Mouse (Mus musculus) hindbrain, embryonic 15.5 days (tissue): ENCODE results near the gene Hoxb8. TPM values are rescaled to one million over a fixed set of nuclear protein-coding genes. Genes with fewer than 3 reads are reported as not detected.

ENCODE experiments used
- ATAC-seq: fragments of 200-750 bp; cut with Nextera tagmentation; 2 replicates; pipeline ENCODE4 v1.8.0; 2017; ENCODE audit warnings: low read depth, moderate number of reproducible peaks, moderate TSS enrichment; ENCODE audit not compliant: low FRiP score
- H3K27ac ChIP-seq: fragments of 300-500 bp; sonication (generic); replicated peaks from 2 replicates; pipeline ENCODE4 v1.5.1; 2015; ENCODE audit warnings: mild to moderate bottlenecking, inconsistent platforms
- H3K27me3 ChIP-seq: fragments of 300-500 bp; sonication (generic); 2 replicates; pipeline ENCODE4 v1.6.1; 2015; ENCODE audit warnings: control low read depth, inconsistent platforms
- H3K36me3 ChIP-seq: fragments of 300-500 bp; sonication (generic); 2 replicates; pipeline ENCODE4 v1.6.1; 2015; ENCODE audit warnings: control low read depth, inconsistent platforms
- H3K4me1 ChIP-seq: fragments of 300-500 bp; sonication (generic); replicated peaks from 2 replicates; pipeline ENCODE4 v1.6.1; 2015; ENCODE audit warnings: control low read depth, inconsistent platforms
- H3K4me2 ChIP-seq: fragments of 300-500 bp; sonication (generic); 2 replicates; pipeline ENCODE4 v1.6.1; 2015; ENCODE audit warnings: moderate library complexity, mild to moderate bottlenecking, inconsistent platforms
- H3K4me3 ChIP-seq: fragments of 300-500 bp; sonication (generic); 2 replicates; pipeline ENCODE4 v1.5.1; 2015; ENCODE audit warnings: mild to moderate bottlenecking, inconsistent platforms
- H3K9ac ChIP-seq: fragments of 300-500 bp; sonication (generic); 2 replicates; pipeline ENCODE4 v1.6.1; 2015; ENCODE audit warnings: inconsistent platforms
- H3K9me3 ChIP-seq: fragments of 300-500 bp; sonication (generic); 2 replicates; pipeline ENCODE4 v1.6.1; 2016; ENCODE audit warnings: control low read depth, inconsistent platforms
- WGBS: fragments of 180-500 bp; shearing (Covaris S2); methylation state at CpG from one replicate; pipeline ENCODE4 v1.1.7; 2015; 5-methylcytosine and 5-hydroxymethylcytosine counted together
- polyA plus RNA-seq: library from polyadenylated mRNA; unstranded; fragments of >200 nt; fragmentation: Nextera tagmentation; extraction: Ambion mirVana; gene quantifications from 2 replicates; pipeline ENCODE4 v1.2.1, GENCODE M21; 2015

Gene Hoxb8
- polyA plus RNA-seq, 1 experiment from 2014 or later = 26.1 TPM

DNA sequence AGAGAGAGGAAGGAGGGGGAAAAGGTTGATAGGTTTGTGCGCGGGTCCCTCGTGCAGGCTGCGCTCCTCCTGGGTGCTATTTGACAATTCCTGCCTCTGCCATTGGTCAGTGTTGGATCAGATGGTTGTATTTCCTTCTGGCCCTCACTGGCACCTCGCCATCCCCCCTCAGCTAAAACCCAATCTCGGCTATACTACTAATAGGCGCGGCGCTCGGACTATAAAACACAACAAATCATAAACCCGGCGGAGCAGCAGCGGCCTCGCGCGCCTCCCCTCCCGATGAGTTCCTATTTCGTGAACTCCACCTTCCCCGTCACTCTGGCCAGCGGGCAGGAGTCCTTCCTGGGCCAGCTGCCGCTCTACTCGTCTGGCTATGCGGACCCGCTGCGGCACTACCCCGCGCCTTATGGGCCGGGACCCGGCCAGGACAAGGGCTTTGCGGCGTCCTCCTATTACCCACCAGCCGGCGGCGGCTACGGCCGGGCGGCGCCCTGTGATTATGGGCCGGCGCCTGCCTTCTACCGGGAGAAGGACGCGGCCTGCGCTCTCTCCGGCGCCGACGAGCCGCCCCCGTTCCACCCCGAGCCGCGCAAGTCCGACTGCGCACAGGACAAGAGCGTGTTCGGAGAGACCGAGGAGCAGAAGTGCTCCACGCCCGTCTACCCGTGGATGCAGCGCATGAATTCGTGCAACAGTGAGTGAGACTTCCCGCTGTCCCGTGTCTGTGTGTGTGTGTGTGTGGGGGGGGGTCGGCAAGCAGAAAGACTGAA, 17.4 kb downstream of the Hoxb8 start:
- Histone ChIP-seq H3K36me3 (no peaks in the 10 kb centered on the region), H3K27me3 (peaks cover 67% of the 10 kb centered on the region), H3K4me2 (peak overlapping the region; percentile 59), H3K4me1 (0 out of 2 replicates have a peak, but pooled peaks cover 2% of the 10 kb centered on the region), H3K27ac (peak overlapping the region; percentile 73), H3K4me3 (peak overlapping the region; percentile 47), H3K9me3 (no peaks in the 10 kb centered on the region), H3K9ac (peak overlapping the region; percentile 44)
- peak; percentile 24; the same call in 1 of the 2 replicates for ATAC-seq
- under 1% methylated on average over 66 of the region's 66 CpGs for WGBS

DNA sequence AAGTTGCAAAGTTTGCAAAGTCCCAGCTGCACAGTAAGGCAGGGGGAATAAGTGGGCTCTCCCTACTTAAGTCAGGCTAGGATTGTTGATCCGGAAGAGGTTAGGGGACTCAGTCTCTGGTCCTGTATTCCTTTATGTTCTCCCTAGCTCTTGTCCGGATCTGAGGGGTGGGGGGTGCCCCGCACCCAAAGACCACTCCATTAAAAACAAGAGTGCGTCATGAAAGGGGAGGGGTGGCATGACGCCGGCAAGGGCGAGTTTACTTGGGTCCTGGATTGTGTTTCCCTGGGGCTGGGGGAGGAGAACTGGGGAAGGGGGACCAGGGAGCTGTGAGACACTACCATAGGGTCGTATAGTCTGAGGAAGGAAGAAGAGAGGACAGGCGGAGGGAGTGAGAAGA, 18.1 kb downstream of the Hoxb8 start:
- Histone ChIP-seq H3K36me3 (no peaks in the 10 kb centered on the region), H3K9me3 (no peaks in the 10 kb centered on the region), H3K4me2 (peak overlapping the region; percentile 59), H3K4me1 (0 out of 2 replicates have a peak, but pooled peaks cover 2% of the 10 kb centered on the region), H3K27me3 (peaks cover 64% of the 10 kb centered on the region), H3K27ac (peak overlapping the region; percentile 73), H3K4me3 (peak overlapping the region; percentile 47), H3K9ac (peak overlapping the region; percentile 44)
- 1% methylated on average over 9 of the region's 9 CpGs for WGBS
- no peak for ATAC-seq

DNA sequence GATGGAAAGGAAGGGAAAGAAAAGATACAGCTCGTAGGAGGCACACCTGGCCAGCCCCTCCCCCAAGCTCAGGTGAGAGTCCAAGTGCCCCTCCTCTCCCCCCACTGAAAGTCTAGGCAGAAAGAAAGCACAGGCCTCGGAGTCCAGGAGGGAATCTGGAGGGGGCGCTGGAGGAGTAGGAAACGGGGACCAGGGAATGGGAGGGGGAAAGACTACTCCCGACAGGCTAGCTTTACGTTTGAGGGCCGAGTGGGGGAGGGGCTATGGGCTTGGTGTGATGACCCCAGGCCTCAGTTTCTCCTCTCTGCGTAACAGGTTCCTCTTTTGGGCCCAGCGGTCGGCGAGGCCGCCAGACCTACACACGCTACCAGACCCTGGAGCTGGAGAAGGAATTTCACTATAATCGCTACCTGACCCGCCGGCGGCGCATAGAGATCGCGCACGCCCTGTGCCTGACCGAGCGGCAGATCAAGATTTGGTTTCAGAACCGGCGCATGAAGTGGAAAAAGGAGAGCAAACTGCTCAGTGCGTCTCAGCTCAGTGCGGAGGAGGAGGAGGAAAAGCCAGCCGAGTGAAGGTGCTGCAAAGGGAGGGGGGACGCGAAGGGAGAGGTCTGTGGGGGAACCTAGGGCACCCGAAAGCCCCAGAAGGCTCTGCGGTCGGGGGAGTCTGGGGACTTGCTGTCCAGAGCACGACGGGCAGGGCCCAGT, 18.8 kb downstream of the Hoxb8 start:
- peak overlapping the region; percentile 44 for H3K9ac ChIP-seq
- H3K4me1 ChIP-seq = 0 out of 2 replicates have a peak, but pooled peaks cover 2% of the 10 kb centered on the region

DNA sequence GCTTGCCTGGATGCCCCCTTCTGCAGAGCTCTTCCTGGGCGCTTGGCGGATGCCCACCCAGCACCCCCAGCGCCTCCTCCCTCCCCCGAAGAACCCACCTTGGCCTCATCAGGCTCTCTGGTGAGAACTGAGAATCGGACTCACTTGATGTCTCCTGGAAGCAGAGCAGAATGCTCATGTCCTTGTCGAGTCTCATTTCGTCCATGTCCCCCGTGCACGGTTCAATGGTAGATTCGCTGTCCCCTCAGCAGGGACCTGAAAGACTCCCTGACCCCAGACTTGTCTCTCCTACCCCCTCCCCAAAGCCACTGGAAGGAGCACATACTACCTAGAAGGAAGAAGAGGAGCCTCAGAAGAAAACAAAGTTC, 19.3 kb downstream of the Hoxb8 start:
- peak overlapping the region; percentile 73 for H3K27ac ChIP-seq

More for the DNA sequence above, 18.8 kb downstream of the Hoxb8 start:
- no peak for ATAC-seq
- Histone ChIP-seq H3K9me3 (no peaks in the 10 kb centered on the region), H3K36me3 (no peaks in the 10 kb centered on the region), H3K4me2 (peak overlapping the region; percentile 59), H3K4me3 (peak overlapping the region; percentile 47), H3K27ac (peak overlapping the region; percentile 73), H3K27me3 (peaks cover 62% of the 10 kb centered on the region)
- 2% methylated on average over 34 of the region's 35 CpGs for WGBS

DNA sequence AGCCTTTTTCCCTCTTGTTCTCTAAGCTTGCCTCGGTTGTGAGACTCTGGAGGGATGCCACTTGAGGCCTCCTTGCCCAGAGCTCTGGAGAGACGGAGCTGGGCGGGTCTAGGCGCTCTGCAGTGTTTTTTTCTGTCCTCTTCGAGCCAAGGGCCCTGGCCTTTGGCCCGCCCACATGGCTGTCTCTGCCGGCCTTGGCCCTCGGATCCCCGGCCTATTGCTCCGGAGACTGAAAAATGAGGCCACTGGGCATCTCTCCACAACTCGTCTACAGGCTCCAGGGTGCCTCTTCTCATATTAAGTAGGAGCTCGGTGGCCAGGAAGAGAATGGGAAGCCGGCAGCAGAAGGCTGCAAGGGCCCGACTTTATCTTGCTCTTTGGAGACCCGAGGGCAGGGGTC, 20.1 kb downstream of the Hoxb8 start:
- peaks cover 62% of the 10 kb centered on the region for H3K27me3 ChIP-seq
- H3K27ac ChIP-seq = peak overlapping the region; percentile 96
- H3K4me1 ChIP-seq = 0 out of 2 replicates have a peak, but pooled peaks cover 2% of the 10 kb centered on the region
- peak overlapping the region; percentile 59 for H3K4me2 ChIP-seq
- peak overlapping the region; percentile 18; the same call in 1 of the 2 replicates for H3K9ac ChIP-seq
- no peaks in the 10 kb centered on the region for H3K36me3 ChIP-seq
- ATAC-seq = 0 out of 2 replicates have a peak, but pooled peaks have one; percentile 17
- peak overlapping the region; percentile 47 for H3K4me3 ChIP-seq
- no peaks in the 10 kb centered on the region for H3K9me3 ChIP-seq
- 4% methylated on average over 15 of the region's 15 CpGs for WGBS

More for the DNA sequence above, 19.3 kb downstream of the Hoxb8 start:
- H3K9me3 ChIP-seq = no peaks in the 10 kb centered on the region
- ATAC-seq = no peak
- H3K4me3 ChIP-seq = peak overlapping the region; percentile 47
- 0 out of 2 replicates have a peak, but pooled peaks cover 2% of the 10 kb centered on the region for H3K4me1 ChIP-seq
- peak overlapping the region; percentile 44 for H3K9ac ChIP-seq
- H3K36me3 ChIP-seq = no peaks in the 10 kb centered on the region
- peak overlapping the region; percentile 59 for H3K4me2 ChIP-seq
- WGBS = 3% methylated on average over 9 of the region's 10 CpGs
- H3K27me3 ChIP-seq = peaks cover 62% of the 10 kb centered on the region

DNA sequence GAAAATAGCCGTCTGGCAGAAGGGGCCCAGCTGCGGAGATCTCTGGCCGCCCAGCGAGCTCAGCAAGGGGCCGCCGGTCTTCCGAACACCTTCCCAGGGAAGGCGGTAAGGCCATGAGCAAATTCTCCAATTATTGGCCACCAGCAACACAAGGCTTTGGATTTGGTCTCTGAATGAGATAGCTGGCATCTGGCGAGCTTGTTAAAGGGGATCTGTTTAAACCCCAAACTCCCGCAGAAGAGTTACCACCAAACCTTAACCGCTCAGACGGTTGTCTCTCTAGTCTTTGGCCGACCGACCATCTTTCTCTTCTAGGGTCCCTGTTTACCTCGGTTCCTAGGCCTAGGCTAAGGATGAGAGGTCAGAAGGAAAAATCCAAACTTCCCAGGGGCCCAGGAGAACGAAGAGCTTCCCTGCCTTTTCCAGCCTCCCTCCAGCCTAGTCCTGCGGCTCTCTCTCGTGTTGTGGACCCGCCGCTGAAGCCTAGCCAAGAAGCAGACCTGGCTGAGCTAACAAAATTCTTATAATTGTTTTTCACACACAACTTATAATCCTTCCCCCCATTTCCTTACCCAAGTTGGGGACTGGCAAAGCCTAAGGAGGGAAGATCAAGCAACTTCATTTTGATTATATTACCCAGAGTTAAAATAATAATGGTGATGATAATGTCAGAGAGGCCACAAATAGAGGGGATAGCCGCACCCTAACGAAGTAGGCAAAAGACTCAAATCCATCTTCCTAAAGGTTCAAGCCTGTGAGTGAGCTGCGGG, 20.9 kb downstream of the Hoxb8 start:
- no peaks in the 10 kb centered on the region for H3K9me3 ChIP-seq
- peak overlapping the region; percentile 47 for H3K4me3 ChIP-seq
- no peak for ATAC-seq

DNA sequence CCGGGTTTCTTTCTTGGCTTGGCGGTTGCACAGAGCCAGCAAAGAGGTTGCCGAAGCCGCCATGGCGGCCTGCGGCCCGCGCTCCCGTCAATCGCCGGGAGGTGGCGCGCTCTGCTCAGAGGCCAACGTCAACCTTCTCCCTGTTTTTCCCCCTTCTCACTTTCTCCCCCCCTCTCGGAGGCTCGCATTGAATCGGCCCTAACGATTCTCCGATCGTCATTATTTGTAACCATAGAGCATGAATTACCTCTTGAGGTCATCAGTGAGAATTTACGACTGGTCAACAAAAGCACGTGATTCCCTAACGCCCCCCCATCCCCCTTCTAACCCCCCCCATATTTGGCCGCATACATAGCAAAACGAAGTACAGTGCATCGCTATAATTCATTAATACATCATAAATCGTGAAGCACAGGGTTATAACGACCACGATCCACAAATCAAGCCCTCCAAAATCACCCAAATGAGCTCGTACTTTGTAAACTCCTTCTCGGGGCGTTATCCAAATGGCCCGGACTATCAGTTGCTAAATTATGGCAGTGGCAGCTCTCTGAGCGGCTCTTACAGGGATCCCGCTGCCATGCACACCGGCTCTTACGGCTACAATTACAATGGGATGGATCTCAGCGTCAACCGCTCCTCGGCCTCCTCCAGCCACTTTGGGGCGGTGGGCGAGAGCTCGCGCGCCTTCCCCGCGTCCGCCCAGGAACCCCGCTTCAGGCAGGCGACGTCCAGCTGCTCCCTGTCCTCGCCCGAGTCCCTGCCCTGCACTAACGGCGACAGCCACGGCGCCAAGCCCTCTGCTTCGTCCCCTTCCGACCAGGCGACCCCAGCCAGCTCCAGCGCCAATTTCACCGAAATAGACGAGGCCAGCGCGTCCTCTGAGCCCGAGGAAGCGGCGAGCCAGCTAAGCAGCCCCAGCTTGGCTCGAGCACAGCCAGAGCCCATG, 21.7 kb downstream of the Hoxb8 start, which contains the start of gene Hoxb5:
Hoxb5 (plus strand) TSS at position 186 of the 949 bp plus-strand sequence.
- Histone ChIP-seq H3K4me2 (peak within 1 kb of the TSS; percentile 59), H3K36me3 (no peaks in the 10 kb centered on the region), H3K27ac (peak within 1 kb of the TSS; percentile 96)

More for the DNA sequence above, 20.9 kb downstream of the Hoxb8 start:
- peak overlapping the region; percentile 59 for H3K4me2 ChIP-seq
- H3K9ac ChIP-seq = peak overlapping the region; percentile 28
- H3K36me3 ChIP-seq = no peaks in the 10 kb centered on the region
- peak overlapping the region; percentile 96 for H3K27ac ChIP-seq
- 5% methylated on average over 23 of the region's 23 CpGs for WGBS
- 0 out of 2 replicates have a peak, but pooled peaks cover 2% of the 10 kb centered on the region for H3K4me1 ChIP-seq
- peaks cover 62% of the 10 kb centered on the region for H3K27me3 ChIP-seq

DNA sequence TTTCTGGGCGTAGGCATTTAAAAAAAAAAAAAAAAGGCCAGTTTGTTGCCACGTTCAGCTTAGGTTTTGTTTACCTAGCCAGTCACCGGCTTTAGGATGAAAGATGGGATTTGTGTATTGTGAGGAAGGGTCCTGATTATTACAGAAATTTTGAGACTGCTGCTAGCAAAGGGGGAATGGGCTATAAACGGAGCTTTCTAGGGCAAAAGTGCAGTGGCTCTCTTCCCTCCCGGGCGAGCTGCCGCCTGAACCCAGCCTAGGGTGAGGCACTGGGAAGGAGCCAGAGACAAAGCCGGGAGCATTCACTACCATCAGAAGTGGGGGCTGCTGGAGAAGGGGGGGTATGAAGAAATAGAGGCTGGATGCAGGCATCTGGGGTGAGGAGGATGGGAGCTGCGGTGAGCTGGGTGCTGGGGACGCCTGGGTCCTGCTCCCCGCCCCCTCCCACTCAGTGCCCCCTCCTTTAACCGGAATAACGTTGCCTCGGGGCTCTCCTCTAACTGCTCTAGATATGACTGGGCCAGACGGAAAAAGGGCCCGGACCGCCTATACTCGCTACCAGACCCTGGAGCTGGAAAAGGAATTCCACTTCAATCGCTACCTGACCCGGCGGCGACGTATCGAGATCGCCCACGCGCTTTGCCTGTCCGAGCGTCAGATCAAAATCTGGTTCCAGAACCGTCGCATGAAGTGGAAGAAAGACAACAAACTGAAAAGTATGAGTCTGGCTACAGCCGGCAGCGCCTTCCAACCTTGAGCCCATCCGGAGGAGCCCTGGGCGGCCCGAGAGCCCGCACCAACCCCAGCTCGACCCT, 22.9 kb downstream of the Hoxb8 start:
- no peaks in the 10 kb centered on the region for H3K36me3 ChIP-seq
- peaks cover 71% of the 10 kb centered on the region for H3K27me3 ChIP-seq
- peak overlapping the region; percentile 96 for H3K27ac ChIP-seq
- WGBS = under 1% methylated on average over 38 of the region's 38 CpGs
- no peaks in the 10 kb centered on the region for H3K9me3 ChIP-seq
- H3K4me2 ChIP-seq = peak overlapping the region; percentile 59
- H3K4me1 ChIP-seq = no peaks in the 10 kb centered on the region
- ATAC-seq = no peak
- H3K4me3 ChIP-seq = peak overlapping the region; percentile 47
- H3K9ac ChIP-seq = peak overlapping the region; percentile 54

More for the DNA sequence above, 21.7 kb downstream of the Hoxb8 start, which contains the start of gene Hoxb5:
- Histone ChIP-seq H3K9me3 (no peaks in the 10 kb centered on the region), H3K27me3 (peaks cover 66% of the 10 kb centered on the region), H3K4me1 (0 out of 2 replicates have a peak, but pooled peaks cover 2% of the 10 kb centered on the region), H3K9ac (peak within 1 kb of the TSS; percentile 54), H3K4me3 (peak within 1 kb of the TSS; percentile 47)
- ATAC-seq = peak; percentile 62
- under 1% methylated on average over 69 of the region's 69 CpGs for WGBS

DNA sequence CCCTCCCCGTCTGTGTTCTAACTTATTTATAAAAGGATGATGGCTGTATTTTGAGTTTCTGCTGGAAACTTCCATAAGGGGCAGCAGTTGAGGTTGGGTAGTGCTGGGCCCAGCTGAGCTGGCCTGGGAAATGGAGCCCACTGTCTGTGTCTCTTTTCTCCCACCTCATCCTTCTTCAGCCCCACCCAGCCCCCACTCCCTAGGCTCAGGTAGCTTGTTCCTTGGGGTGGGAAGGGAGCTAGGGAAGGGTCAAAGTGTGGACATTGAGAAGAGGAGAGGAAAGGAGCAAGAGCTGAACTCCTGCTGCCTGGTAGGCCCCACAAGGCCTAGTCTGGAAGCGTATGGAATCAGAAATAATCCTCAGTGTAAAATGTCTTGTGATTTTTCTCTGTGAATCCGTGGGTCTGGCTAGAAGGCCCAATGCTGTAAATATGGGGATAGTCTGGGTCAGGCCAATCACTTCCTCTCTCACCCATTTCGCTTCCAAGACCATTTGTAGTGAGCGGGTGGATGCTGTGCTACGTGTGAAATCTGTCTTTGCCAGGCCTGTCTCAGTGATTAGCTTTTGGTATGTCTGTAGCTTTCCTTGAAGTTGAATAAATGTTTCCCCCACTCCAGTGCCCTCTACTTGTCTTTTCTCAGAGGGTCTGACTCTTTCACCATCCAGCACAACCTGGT, 23.9 kb downstream of the Hoxb8 start:
- no peaks in the 10 kb centered on the region for H3K36me3 ChIP-seq
- no peak for ATAC-seq
- peak overlapping the region; percentile 47 for H3K4me3 ChIP-seq
- H3K9ac ChIP-seq = peak overlapping the region; percentile 54
- peak overlapping the region; percentile 96 for H3K27ac ChIP-seq
- no peaks in the 10 kb centered on the region for H3K4me1 ChIP-seq
- WGBS = 25% methylated on average over 6 of the region's 6 CpGs
- H3K4me2 ChIP-seq = peak overlapping the region; percentile 59
- no peaks in the 10 kb centered on the region for H3K9me3 ChIP-seq
- H3K27me3 ChIP-seq = peaks cover 69% of the 10 kb centered on the region
